Mouse (Mus musculus) neural tube, embryonic 14.5 days (tissue): Measurements from ENCODE around the gene Ruvbl2. TPM values are rescaled to one million over a fixed set of nuclear protein-coding genes. Genes with fewer than 3 reads are reported as not detected.
"Not testable (repeated sequence)": the region's sequence is repeated elsewhere in the genome, so short reads cannot be mapped to it uniquely, and the experiment has no call there.

ENCODE experiments used
- ATAC-seq: fragments of 200-750 bp; cut with Nextera tagmentation; 2 replicates; pipeline ENCODE4 v1.8.0; 2017; ENCODE audit warnings: low read depth, mild to moderate bottlenecking, moderate TSS enrichment, moderate library complexity
- H3K27ac ChIP-seq: fragments of 300-500 bp; sonication (generic); 2 replicates; pipeline ENCODE4 v1.5.1; 2014; ENCODE audit warnings: low read depth, mild to moderate bottlenecking, control low read depth, low read length, moderate library complexity, mixed read lengths
- H3K27me3 ChIP-seq: fragments of 300-500 bp; sonication (generic); 2 replicates; pipeline ENCODE4 v1.6.1; 2014; ENCODE audit warnings: low read length; ENCODE audit not compliant: control insufficient read depth, insufficient read depth
- H3K36me3 ChIP-seq: fragments of 300-500 bp; sonication (generic); 2 replicates; pipeline ENCODE4 v1.6.1; 2014; ENCODE audit warnings: low read length, mixed read lengths; ENCODE audit not compliant: control insufficient read depth, insufficient read depth
- H3K4me1 ChIP-seq: fragments of 300-500 bp; sonication (generic); 2 replicates; pipeline ENCODE4 v1.6.1; 2014; ENCODE audit warnings: low read length; ENCODE audit not compliant: control insufficient read depth, insufficient read depth
- H3K4me2 ChIP-seq: fragments of 300-500 bp; sonication (generic); 2 replicates; pipeline ENCODE4 v1.6.1; 2014; ENCODE audit warnings: mild to moderate bottlenecking, low read depth, low read length, control low read depth
- H3K4me3 ChIP-seq: fragments of 300-500 bp; sonication (generic); 2 replicates; pipeline ENCODE4 v1.5.1; 2014; ENCODE audit warnings: low read depth, low read length, control low read depth, mixed read lengths
- H3K9ac ChIP-seq: fragments of 300-500 bp; sonication (generic); replicated peaks from 2 replicates; pipeline ENCODE4 v1.6.1; 2014; ENCODE audit warnings: low read depth, mild to moderate bottlenecking, control low read depth, low read length, mixed read lengths
- H3K9me3 ChIP-seq: fragments of 300-500 bp; sonication (generic); 2 replicates; pipeline ENCODE4 v1.6.1; 2016; ENCODE audit warnings: low read length; ENCODE audit not compliant: control insufficient read depth
- WGBS: fragments of 180-500 bp; shearing (Covaris S2); extraction: QIAGEN DNeasy Blood & Tissue Kit; methylation state at CpG from one replicate; pipeline ENCODE4 v1.1.7; 2014; 5-methylcytosine and 5-hydroxymethylcytosine counted together
- polyA plus RNA-seq: library from polyadenylated mRNA; unstranded; fragments of >200 nt; fragmentation: Nextera tagmentation; extraction: Ambion mirVana; gene quantifications from 2 replicates; pipeline ENCODE4 v1.2.1, GENCODE M21; 2014

Ruvbl2 gene
- polyA plus RNA-seq, 1 experiment from 2014 or later, result 95.3 TPM

DNA sequence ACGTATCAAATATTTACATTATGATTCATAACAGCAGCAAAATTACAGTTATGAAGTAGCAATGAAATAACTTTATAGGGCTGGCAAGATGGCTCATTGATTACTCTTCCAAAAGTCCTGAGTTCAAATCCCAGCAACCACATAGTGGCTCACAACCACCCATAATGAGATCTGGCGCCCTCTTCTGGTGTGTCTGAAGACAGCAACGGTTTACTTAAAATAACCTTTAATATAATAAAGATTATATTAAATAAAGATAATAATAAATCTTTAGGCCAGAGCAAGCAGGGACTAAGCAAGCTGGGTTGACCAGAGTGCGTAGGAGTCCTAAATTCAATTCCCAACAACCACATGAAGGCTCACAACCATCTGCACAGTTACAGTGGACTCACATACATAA is 25.0 kb upstream of the Ruvbl2 start:
- not testable (repeated sequence) for H3K27ac ChIP-seq, H3K9me3 ChIP-seq, H3K4me2 ChIP-seq, ATAC-seq, H3K9ac ChIP-seq, H3K27me3 ChIP-seq, H3K4me3 ChIP-seq
- 82% methylated on average over 4 of the region's 4 CpGs for WGBS
- H3K36me3 ChIP-seq, result peaks cover 19% of the 10 kb centered on the region; the same call in 1 of the 2 replicates
- peaks cover 24% of the 10 kb centered on the region for H3K4me1 ChIP-seq

DNA sequence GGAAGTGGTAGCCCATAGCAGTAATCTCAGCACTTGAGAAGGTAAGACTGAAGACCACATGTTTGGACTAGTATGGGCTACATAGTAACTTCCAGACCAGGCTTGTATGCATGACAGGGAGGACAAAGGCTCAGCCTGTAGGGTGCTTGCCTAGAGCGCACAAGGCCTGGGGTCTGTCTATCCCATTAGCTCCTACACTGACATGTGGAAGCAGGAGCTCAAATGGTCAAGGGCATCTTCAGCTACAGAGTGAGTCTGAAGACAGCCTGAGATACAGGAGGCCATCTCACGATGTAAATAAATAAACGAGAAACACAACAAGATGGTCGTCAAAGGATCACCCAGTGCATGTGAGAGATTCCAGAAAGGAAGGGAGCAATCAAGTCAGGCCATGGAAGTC is 24.4 kb upstream of the Ruvbl2 start:
- WGBS, result 91% methylated on average over 4 of the region's 4 CpGs
- Histone ChIP-seq H3K4me1 (peaks cover 29% of the 10 kb centered on the region), H3K27me3 (no peaks in the 10 kb centered on the region), H3K36me3 (peaks cover 24% of the 10 kb centered on the region), H3K4me2 (no peak overlapping the region), H3K27ac (no peak overlapping the region; the same call in 1 of the 2 replicates), H3K9me3 (no peaks in the 10 kb centered on the region), H3K9ac (no peak overlapping the region), H3K4me3 (no peak overlapping the region)
- no peak for ATAC-seq

GRCm38 (mm10) chr7:45461781-45462180 is 23.9 kb upstream of the Ruvbl2 start:
- Histone ChIP-seq H3K9ac (no peak overlapping the region), H3K4me2 (no peak overlapping the region), H3K27me3 (no peaks in the 10 kb centered on the region), H3K36me3 (peaks cover 28% of the 10 kb centered on the region), H3K4me1 (peaks cover 35% of the 10 kb centered on the region), H3K27ac (peak overlapping the region; percentile 4; the same call in 1 of the 2 replicates), H3K4me3 (no peak overlapping the region), H3K9me3 (no peaks in the 10 kb centered on the region)
- no peak for ATAC-seq
- 71% methylated on average over 4 of the region's 4 CpGs for WGBS

GRCm38 (mm10) chr7:45461326-45461725 is 23.4 kb upstream of the Ruvbl2 start:
- no peak overlapping the region for H3K4me3 ChIP-seq
- peaks cover 36% of the 10 kb centered on the region for H3K4me1 ChIP-seq
- H3K9me3 ChIP-seq, result no peaks in the 10 kb centered on the region
- no peak overlapping the region for H3K9ac ChIP-seq
- H3K27me3 ChIP-seq, result no peaks in the 10 kb centered on the region
- WGBS, result 39% methylated on average over 5 of the region's 5 CpGs
- ATAC-seq, result no peak
- H3K36me3 ChIP-seq, result peaks cover 28% of the 10 kb centered on the region
- H3K27ac ChIP-seq, result no peak overlapping the region; the same call in 1 of the 2 replicates
- H3K4me2 ChIP-seq, result no peak overlapping the region

GRCm38 (mm10) chr7:45460860-45461314 is 23.0 kb upstream of the Ruvbl2 start:
- no peak overlapping the region for H3K4me3 ChIP-seq

DNA sequence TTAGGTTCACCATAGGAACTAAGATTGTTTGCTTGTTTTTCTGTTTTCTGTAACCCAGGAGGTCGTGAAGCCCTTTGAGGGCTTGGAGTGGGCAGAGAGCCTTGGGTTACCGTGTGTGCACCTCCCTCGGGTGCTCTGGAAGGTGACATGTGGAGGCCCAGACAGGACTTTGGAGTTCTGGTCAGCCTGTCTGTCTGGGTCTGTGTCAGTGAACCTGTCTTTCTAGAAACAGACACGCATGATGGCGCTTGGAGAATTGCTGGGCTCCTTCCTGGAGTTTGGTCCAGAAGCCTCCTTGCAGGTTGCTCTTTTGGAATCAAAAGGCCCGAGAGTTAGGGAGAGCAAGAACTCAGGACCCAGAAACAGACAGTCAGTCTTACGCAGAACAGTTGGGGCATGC is 22.5 kb upstream of the Ruvbl2 start:
- WGBS, result 77% methylated on average over 7 of the region's 7 CpGs
- no peaks in the 10 kb centered on the region for H3K9me3 ChIP-seq
- H3K9ac ChIP-seq, result peak overlapping the region; percentile 44
- peak overlapping the region; percentile 78 for H3K4me3 ChIP-seq
- H3K4me2 ChIP-seq, result peak overlapping the region; percentile 54
- peaks cover 28% of the 10 kb centered on the region for H3K36me3 ChIP-seq
- no peak for ATAC-seq
- peak overlapping the region; percentile 70 for H3K27ac ChIP-seq
- H3K4me1 ChIP-seq, result peaks cover 27% of the 10 kb centered on the region
- no peaks in the 10 kb centered on the region for H3K27me3 ChIP-seq

More at GRCm38 (mm10) chr7:45460860-45461314, 23.0 kb upstream of the Ruvbl2 start:
- Histone ChIP-seq H3K9ac (no peak overlapping the region), H3K4me1 (peaks cover 32% of the 10 kb centered on the region), H3K9me3 (no peaks in the 10 kb centered on the region), H3K27ac (peak overlapping the region; percentile 70), H3K27me3 (no peaks in the 10 kb centered on the region), H3K36me3 (peaks cover 28% of the 10 kb centered on the region), H3K4me2 (no peak overlapping the region)
- ATAC-seq, result no peak
- 19% methylated on average over 12 of the region's 13 CpGs for WGBS

- WGBS, result 0% methylated on average over 27 of the region's 37 CpGs
- Histone ChIP-seq H3K4me1 (peaks cover 24% of the 10 kb centered on the region), H3K36me3 (peaks cover 28% of the 10 kb centered on the region), H3K4me3 (peak within 1 kb of the TSS; percentile 78), H3K4me2 (peak within 1 kb of the TSS; percentile 94), H3K27ac (peak within 1 kb of the TSS; percentile 94), H3K9ac (peak within 1 kb of the TSS; percentile 81)
- H3K27me3 ChIP-seq, H3K9me3 ChIP-seq: not testable (repeated sequence)
- peak; percentile 95 for ATAC-seq
Observed at GRCm38 (mm10) chr7:45459564-45460140, 21.8 kb upstream of the Ruvbl2 start, which contains the start of gene Ftl1. Gene Ftl1, minus strand, starts transcription at chr7:45459884.

- Histone ChIP-seq H3K27ac (peak overlapping the region; percentile 94), H3K9ac (peak overlapping the region; percentile 81), H3K36me3 (peaks cover 32% of the 10 kb centered on the region), H3K9me3 (no peaks in the 10 kb centered on the region), H3K27me3 (no peaks in the 10 kb centered on the region), H3K4me1 (peaks cover 24% of the 10 kb centered on the region), H3K4me3 (peak overlapping the region; percentile 78), H3K4me2 (peak overlapping the region; percentile 94)
- ATAC-seq, result peak; percentile 76
- WGBS, result under 1% methylated on average over 43 of the region's 43 CpGs
Observed at GRCm38 (mm10) chr7:45458748-45459563, 21.1 kb upstream of the Ruvbl2 start.
